Mouse (Mus musculus): Measurements from ENCODE around the gene Med24. TPM values are rescaled to one million over a fixed set of nuclear protein-coding genes. Genes with fewer than 3 reads are reported as not detected.

Gene Med24
- 10 to 100 TPM; 27.0 to 37.5 TPM for polyA plus RNA-seq (2017; shearing (Covaris generic))

DNA sequence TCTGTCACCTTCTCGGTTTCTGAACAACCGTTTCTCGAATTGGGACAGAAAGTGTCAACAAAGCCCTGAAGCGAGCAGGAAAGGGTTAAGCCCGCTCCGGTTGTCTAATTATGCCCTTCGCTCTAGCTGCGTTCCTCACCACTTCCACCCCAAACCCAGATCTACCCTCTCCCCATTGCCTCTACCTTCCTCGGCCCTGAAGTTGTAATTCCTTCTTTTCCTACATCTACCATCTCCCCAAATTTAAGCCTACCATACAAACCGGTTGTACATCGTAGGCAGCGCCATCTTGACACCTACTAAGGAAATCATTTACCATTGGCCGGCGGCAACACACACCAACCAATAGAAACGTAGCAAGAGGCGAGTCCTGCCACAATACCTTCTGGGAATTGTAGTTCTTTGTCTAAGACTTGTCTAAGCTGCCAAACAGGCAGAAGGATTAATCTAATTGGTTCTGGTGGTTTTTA, at the start of gene Med24:
TSS of gene Med24 (minus strand) at position 317 of the 470 bp plus-strand sequence.
- ATAC-seq, result peak; percentile 100

GRCm38 (mm10) chr11:98777888-98778287, 48.7 kb upstream of the Med24 start:
- ATAC-seq, result no peak

- no peak for ATAC-seq
These were observed 47.8 kb upstream of the Med24 start for GRCm38 (mm10) chr11:98776843-98777590.

DNA sequence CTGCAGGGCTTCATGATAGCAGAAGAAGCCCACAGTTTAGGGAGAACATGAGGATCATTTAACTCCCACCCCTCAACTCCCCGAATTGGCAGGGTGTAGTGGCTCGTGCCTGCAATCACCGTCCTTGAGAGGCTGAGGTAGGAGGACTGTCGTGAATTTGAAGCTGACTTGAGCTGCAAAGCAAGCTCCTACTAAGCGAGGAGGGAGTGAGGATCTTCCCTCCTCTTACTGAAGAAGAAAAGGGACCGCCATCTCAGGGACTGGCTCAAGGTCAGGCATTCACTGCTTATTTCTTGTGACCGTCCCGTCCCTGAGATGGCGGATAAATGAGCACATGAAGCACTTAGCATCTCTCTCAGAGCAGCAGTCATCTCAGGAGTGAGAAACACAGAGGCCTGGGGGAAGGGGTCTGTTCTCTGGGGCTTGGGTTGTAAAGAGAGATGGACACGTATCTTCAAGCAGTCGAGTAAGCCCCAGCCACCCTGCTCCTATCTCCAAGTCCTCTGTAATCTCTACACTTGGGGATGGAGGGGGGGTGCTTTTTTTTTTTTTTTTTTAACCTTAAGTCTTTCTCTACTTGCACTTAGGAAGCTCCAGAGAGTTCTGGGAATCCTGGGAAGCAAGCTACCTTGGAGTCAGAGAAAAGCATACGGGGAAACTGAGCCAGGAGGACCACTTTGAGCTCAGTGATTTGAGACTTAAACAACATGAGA, 47.0 kb upstream of the Med24 start:
- no peak for ATAC-seq

GRCm38 (mm10) chr11:98775348-98776051, 46.3 kb upstream of the Med24 start:
- peak; percentile 30 for ATAC-seq

- peak; percentile 8 for ATAC-seq
These were observed 45.5 kb upstream of the Med24 start, which contains the start of gene Nr1d1 for GRCm38 (mm10) chr11:98774582-98775347. Gene Nr1d1 (minus strand): TSS chr11:98775333.

DNA sequence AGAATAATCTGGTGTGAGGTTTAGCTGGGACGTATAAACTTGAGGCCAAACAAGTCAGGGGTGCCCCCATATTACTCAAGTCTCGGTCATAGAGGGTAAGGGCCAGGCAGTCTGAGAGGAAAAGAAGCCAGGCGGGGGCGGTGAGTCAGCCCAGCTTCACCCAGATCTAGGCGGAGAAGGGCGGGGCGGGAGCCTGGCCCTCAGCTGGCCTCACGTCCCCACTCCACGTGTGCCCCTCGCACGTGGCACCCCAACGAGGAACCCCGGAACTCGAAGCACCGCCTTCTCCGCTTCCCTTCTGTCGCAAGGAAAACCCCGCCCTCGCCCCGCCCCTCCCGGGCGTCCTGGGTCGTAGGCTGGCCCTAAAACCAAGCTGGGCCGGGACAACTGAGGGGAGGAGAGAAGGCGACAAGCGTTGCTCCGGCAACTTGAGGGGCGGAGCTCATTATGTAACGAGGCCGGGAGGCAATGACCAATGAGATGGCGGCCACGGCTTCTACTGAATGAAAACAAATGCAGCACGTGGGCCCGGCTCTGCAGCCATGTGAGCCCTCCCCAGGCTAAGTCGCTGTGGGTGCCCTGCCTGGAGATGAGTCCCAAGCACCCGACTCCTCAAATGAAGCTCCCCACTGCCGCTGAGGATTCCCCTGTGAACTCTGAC, 44.5 kb upstream of the Med24 start:
- peak; percentile 92 for ATAC-seq

DNA sequence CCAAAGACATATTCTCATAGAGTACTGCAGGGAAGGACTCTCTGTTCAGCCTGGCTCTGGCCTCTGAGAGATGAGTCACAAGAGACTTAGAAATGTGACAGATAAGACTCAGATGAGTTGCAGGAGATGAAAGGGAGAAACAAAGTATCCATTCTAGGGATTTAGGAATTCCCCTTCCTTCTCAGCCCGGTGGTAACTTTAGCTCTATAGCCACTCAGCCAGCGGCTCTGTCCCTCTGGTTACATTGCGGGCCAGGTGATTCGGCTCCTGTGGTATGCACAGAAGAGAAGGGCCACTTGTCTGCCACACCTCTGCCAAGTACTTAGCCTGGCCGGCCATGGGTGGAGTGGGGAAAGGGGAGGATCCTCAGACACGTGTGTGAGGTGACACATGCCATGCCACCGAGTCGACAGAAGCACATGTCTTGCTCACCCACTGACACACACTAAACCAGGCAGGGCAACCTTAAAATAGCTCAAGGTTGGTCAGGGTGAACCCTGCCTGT, 43.5 kb upstream of the Med24 start:
- no peak for ATAC-seq

DNA sequence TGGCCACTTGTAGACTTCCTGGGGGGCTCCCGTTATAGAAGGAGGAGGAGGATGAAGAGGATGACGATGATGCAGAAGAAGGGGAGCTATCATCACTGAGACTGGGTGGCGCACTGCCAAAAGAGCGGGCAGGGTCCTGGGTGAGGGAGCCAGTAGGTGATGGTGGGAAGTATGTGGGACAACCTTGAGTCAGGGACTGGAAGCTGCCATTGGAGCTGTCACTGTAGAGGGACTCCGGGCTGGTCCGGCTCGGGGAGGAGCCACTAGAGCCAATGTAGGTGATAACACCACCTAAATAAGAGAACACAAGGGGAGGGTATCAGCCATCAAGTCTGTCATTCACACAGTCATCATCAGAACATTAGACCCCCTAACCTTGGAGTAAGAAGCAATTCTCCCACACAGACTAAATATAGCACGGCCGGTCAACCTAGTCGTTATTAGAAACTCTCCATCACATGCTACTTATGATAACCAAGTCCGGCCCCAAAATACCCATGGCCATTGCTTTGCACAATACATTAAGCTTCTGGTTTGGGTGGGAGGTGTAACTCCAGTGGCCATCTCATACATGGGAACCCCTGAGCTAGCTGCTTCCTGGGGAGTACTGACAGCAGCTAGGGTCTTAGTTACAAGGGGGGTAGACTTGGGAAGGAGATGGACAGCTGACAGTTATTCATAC, 42.8 kb upstream of the Med24 start:
- ATAC-seq, result no peak

DNA sequence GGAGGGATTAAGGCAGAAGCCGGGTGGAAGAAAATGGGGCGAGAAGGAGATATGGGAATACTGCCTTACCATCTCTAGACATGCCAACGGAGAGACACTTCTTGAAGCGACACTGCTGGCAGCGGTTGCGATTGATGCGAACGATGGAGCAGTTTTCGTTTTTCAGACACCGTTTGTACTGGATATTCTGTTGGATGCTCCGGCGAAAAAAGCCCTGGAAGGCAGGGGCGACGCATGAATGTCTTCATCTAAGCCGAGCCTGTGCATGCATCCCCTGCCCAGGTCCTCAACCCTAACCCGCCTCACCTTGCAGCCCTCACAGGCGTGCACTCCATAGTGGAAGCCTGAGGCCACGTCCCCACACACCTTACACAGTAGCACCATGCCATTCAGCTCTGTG, 41.9 kb upstream of the Med24 start:
- no peak for ATAC-seq

GRCm38 (mm10) chr11:98770096-98770975, 41.1 kb upstream of the Med24 start:
- no peak for ATAC-seq

DNA sequence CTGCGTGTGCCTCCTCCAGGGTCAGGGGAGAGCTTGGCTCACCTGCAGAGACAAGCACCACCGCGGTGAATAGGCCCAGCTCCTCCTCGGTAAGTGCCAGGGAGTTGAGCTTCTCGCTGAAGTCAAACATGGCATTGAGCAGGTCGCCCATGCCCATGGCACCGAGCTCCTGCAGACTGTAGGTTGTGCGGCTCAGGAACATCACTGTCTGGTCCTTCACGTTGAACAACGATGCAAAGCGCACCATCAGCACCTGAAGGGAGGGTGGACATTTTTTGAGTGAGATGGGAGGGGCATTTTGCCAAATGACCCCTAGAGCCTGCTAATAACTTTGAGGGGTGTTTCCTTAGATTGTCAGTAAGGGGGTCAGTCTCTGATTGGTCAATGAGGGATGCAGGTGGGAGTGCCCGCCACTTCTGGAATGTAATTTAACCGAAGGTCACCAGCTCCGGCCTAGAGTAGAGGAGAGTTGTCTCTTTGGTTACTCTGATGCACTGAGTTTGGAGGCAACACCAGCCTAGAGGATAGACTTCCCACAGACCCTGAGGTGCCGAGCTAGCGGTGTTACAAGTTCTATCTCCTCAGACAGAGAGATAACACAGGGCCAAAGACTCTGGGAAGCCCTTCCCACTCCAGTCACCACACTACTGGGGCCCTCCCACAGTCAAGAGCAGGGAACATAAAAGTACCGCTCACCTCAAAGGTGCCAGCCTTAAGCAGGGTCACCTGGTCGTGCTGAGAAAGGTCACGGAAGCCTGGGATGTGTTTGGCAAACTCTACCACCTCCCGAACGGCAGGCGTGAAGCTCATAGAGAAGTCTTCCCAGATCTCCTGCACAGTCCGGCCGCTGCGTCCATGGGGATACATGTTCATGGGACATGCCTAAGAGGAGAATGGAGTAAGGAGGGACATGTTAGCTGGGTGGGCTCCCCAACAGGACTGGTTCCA, 40.0 kb upstream of the Med24 start:
- no peak for ATAC-seq

DNA sequence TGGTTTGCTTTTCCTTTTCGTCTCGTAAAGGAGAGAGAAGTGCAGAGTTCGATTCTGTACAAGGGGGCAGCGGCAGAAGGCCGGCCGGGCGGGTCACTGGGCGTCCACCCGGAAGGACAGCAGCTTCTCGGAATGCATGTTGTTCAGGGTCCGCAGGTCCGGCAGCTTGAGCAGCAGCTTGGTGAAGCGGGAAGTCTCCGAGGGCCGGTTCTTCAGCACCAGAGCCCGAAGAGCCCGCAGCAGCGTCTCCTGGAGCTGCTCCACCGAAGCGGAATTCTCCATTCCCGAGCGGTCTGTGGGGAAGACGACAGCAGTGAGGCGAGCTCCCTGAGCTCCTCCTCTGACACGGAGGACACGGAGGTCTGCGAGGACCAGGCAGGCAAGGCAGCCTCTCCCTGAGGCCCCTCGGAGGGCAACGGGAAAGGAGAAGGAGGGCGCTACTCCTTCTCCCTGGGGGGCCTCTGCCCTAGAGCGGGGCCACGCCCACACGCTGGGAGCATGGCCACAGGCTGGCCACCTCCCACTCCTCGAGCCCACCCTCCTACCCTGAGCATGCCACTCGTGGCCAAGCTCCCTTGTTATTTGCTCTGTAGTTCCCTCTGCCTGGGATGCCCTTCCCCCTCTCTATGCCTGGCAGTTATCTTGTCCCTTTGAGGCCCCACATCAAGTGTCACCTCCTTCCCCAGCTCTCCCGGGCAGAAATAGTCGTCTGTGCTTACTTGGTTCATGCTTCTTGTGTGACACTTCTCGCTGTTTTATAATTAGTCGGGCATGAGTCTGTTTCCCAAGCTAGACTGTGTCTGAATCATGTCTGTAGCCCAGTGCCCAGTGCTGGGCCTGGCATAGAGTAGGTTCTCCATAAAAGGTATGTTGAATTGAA, 39.1 kb upstream of the Med24 start:
- no peak for ATAC-seq

GRCm38 (mm10) chr11:98767713-98768112, 38.5 kb upstream of the Med24 start:
- no peak for ATAC-seq

- no peak for ATAC-seq
These were observed 38.0 kb upstream of the Med24 start for GRCm38 (mm10) chr11:98767276-98767675.

DNA sequence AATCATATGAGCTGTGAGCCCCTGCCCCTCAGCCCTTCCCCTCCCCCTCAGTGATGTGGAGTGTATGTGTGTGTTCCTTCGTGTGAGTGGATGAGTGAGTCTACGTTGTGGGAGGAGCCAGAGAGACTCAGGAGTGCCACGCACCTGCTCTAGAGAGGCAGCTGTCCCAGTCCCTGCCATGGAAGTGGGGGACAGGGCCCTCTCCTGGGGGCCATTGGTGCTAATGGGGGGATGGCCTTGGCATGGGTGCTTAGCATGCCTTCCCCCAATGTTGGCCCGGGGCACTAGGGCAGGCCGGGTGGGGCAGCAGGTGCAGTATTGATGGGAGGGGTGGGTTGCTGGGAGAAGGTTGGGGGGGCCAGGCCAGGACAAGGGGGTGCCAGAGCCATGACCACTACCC, 37.6 kb upstream of the Med24 start:
- no peak for ATAC-seq

- no peak for ATAC-seq
These were observed 37.1 kb upstream of the Med24 start for GRCm38 (mm10) chr11:98766346-98766745.

Data from CD4-positive, CD25-positive, alpha-beta regulatory T cell, adult 4 months (primary cell).